Mouse (Mus musculus): ENCODE measurements around the gene Nip7.
"Not testable (repeated sequence)": the region's sequence is repeated elsewhere in the genome, so short reads cannot be mapped to it uniquely, and the experiment has no call there.

The Nip7 gene

DNA sequence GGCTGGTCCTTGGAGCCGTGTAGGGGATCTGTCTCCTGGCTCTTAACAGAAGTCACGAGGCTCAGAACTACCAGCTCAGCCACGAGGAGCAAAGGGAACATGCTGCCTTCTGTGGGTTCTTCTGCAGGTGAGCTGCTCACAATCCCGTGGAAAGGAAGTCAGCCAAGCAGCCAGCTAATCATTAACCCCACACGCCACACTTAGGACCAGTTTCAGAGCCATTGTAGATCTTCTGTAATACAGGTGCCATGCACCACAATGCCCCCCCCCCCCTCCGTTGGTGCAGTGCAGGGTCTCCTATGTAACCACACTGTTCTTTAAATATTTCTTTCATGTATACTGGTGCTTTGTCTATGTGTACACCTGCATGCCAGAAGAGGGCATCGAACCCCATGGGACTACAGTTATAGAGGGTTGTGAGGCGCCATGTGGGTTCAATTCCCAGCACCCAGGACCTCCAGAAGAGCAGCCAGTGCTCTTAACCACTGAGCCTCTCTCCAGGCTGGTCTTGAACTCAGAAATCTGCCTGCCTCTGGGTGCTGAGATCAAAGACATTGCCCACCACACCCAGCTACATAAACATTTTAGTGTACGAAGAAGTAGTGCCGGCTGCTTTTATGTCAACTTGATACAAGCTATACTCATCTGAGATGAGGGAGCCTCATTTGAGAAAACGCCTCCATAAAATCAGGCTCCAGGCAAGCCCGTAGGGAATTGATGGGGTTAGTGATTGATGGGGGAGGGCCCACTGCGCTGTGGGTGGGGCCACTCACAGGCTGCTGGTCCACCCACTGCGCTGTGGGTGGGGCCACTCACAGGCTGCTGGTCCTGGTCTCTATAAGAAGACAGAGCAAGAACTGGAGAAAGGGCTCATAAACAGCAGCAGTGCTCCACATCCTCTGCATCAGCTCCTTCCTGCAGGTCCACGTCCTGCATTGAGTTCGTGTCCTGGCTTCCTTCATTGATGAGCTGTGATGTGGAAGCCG is 9.1 kb downstream of the Nip7 start, which contains the start of gene Tmed6:
TSS of gene Tmed6 (minus strand) at position 134 of the 986 bp plus-strand sequence.
- DNase-seq (ENCODE audit: low read depth): no peak

DNA sequence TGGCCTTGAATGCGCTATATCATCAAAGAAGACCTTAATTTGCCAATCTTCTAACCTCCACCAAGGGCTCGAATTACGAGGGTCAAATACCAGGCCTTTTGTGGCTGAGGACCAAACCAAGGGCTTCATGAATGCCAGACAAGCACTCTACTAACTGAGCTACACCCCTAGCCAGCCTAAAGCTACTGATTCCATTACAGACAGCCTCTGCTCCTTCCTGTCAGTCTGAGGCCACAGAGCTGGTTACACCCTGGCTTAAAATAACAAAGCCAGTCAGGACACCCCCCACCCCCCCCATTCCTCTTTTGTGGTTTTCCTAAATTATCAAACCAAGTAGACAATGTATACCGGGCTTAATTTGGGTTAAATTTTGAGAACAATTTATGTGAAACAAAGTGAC is 17.0 kb downstream of the Nip7 start:
- DNase-seq (ENCODE audit: low read depth): no peak

DNA sequence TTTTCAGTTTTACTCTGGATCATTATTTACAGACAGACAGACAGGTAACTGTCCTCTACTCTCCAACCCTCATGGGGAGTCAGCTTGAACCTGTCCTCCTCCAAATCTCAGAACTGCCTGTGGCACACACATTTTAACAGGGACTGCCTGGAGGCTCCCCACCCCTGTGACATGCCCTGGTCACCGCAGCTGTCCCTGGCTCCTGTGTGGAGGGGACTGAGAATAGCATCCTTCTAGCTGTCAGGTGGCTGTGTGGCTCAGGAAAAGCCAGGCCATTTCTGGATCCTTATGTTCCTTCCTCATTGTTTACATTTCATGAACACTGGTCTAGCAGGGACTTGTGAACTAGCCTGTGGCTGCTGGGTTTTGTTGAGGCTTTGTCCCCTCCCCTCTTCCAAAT is 17.5 kb downstream of the Nip7 start:
- DNase-seq (ENCODE audit: low read depth): no peak

DNA sequence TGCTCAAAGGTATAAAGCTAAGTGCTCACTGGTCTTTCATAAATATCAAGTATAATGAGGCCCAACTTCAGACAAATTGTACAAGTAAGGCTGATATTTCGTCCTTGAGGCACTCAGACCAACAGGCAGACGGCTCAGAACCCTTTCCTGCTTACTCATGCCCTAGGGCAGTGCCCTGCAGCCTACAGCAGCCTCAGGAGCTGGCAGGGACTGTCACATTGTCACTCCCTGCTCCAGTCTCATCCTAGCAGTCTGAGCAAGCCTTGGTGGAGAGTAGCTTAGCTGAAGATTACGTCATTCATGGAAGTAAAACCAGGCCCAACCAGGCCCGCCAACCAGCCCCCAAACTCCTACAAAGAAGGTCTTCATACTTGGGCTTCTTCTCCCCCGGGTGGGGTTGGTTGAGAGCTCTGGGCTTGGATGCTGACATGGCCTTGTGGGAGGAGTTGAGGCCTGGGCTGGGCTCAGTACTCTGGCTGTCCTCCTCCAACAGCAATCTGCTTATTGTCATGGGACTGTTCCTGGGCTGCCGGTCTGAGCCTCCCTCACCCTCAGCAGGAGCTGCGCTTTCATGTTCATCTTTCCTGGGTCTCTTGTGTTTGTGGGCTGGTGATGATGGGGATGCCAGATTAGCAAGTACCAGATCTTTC is 19.7 kb downstream of the Nip7 start:
- DNase-seq (ENCODE audit: low read depth): no peak

DNA sequence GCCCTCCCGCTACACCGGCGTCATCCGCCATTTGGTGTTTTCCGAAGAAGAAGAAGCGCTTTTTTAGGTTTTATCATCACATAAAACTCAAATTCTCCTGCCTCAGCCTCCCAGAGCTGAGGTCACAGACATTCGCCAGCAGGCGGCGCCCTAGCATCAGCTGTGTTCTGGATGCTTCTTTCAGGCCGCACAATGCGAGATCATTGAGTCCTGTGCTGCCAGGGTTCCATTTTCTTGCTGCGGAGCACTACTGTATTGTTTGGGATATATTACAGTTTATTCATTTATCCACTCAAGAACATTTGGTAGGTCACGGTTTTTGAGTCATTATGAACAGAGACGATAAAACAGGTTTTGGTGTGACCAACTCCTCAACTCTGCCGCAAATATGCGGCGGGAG is 28.7 kb downstream of the Nip7 start:
- DNase-seq (ENCODE audit: low read depth): peak; percentile 54

DNA sequence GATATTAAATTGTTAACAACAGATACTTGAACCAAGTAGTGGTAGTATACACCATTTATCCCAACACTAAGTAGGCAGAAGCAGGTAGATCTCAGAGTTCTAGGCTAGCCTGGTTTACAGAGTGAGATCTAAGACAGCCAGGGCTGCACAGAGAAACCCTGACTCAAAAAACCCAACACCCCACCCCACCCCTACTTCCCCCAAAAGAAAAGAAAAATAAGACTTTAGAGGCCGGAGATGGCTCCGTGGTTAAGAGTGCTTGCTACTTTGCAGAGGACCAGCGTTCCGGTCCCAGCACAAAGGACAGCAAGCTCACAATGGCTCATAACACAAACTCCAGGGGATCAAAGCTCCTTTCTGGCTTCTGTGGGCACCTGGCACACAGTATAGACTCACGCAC is 29.3 kb downstream of the Nip7 start:
- DNase-seq (ENCODE audit: low read depth): no peak

DNA sequence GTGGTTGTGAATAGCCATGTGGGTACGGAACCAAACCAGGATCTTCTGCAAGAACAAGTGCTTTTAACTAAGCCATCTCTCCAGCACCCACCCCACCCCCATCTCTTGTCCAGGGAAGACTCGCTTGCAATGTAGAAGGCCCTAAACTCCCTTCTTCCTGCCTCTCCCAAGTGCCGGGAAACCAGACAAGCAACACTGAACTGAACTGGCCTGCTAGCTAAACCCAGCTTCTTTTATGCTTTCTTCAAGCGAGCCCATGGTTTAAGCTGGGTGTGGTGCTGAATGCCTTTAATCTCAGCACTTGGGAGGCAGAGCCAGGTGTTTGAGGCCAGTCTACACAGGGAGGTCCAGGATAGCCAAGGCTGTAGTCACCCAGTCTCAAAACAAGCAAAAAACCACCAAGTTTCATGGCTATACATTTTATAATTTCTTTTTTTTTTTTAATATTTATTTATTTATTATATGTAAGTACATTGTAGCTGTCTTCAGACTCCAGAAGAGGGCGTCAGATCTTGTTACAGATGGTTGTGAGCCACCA is 31.9 kb downstream of the Nip7 start:
- DNase-seq (ENCODE audit: low read depth): no peak

DNA sequence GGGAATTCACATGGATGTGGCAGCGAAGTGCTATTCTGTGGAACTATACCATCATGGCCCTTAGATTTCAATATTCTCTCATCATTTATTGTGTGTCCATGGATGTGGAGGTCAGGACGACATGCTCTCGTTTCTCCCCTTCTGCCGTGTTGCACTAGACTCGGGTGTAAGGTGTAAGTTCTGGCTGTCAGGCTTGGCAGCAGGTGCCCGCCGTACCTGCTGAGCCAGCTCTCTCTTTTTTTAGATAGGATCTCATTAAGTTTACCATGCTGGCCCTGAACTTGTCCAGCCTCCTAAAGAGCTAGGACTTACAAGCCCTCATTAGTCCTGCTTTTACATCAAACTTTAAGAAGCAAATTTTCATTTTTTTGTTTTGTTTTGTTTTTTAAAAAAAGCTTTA is 33.9 kb downstream of the Nip7 start:
- no peak for DNase-seq (ENCODE audit: low read depth)

DNA sequence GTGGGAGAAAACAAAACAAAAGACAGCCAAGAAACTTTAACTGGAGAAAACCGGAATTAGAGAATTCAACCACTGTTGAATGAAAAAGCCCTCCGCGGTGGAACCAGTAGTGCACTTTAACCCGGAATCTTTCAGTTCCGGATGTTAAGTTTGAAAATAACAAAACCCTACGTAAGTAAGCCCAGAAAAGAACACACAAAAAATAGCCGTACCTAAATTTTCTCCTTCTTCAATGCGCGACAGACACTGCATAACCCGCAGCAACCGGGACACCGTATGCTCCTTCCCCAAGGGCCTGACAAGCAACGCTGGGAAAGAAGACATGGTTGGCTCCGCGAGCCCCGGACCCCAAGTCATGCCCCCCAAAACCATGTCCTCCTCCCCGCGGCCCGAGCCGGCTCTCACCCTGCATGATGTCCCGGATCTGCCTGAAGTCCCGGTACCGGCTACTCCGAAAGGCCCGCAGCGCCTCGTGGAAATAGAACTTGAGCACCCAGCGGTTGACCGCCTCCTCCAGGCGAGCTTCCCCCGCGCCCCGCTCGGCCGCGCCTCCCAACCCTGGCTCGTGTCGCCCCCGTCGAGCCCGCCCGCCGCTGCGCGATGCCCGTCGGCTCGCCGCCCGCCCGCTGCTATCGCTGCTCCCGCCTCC is 39.2 kb downstream of the Nip7 start:
- DNase-seq (ENCODE audit: low read depth): peak; percentile 82

DNA sequence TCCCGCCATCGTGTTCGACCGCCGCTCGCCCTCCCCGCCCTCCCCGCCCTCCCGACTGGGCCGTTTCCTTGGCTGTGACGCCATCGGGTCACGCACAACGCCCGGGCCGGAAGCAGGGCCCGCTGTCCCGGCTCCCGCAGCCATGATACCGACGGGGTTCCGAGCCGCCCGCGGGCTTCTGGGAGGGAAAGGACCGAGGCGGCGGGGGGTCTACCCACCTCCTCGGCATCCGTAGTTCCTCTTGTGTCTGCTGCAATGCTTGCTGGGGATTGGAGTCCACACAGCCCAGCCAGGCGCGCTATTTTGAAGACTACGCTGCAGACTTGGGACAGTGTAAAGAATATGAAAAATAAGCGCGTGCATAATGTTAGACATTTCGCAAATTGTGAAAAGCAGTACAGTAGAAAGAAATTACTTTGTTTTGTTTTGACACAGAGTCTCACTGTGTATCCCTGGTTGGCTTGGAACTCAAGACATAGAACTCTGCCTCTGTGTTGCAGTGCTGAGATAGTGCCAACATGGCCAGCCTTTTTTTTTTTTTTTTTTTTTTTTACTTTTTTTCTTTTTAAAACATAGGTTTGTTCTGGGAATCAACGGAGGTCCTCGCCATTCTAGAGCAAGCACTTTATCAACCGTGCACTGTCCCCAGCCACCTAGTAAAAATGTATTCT is 39.8 kb downstream of the Nip7 start, which contains the start of gene Terf2:
TSS of gene Terf2 (minus strand) at position 182 of the 671 bp plus-strand sequence.
- peak; percentile 94 for DNase-seq (ENCODE audit: low read depth)

DNA sequence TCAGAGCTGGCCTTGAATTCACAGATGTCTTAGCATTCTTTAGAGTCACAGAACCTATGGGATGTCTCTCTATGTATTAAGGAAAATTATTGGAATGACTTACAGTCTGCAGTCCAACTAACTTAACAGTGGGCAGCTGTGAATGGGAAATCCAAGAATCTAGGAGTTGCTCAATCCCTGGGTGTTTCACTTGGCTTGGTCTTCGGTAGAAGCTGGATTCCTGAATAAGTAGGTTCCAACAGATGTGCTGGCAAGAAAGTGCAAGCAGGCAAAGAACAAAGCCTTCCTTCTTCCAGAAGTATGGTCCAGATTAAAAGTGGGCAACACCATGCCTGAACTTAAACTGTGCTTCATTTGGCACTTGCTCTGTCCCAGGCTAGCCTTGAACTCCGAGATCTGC is 44.0 kb downstream of the Nip7 start:
- DNase-seq (ENCODE audit: low read depth): no peak

DNA sequence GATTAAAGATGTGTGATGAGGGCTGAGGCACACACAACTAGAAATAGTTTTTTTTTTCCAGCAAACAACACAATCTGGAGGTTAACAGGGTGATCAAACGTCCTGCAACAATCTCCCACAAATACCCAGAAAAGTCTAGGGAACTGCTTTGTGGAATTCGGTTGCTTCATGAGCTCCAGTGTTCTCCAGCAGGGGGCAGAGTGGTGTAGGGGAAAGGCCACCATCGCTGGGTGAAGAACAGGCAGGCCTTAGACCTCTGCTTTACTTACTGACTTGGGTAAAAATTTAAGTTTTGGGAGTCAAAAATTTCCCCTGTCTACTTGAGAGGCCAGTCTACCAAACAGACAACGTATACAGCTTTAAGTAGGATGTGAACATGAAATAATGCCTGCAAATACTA is 47.9 kb downstream of the Nip7 start:
- DNase-seq (ENCODE audit: low read depth): peak; percentile 82

DNA sequence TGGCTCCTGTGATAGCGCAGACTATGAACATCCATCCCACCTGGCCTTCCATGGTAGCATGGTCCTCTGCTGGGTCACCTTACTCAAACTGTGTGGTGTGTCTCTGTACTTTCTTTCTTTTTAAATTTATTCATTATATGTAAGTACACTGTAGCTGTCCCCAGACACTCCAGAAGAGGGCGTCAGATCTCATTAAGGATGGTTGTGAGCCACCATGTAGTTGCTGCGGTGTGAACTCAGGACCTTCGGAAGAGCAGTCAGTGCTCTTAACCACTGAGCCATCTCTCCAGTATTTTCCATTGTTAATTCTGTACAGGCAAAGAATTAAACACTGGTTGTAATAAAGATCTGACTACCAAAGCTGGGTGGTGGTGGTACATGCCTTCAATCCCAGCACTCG is 51.4 kb downstream of the Nip7 start:
- not testable (repeated sequence) for DNase-seq (ENCODE audit: low read depth)

DNA sequence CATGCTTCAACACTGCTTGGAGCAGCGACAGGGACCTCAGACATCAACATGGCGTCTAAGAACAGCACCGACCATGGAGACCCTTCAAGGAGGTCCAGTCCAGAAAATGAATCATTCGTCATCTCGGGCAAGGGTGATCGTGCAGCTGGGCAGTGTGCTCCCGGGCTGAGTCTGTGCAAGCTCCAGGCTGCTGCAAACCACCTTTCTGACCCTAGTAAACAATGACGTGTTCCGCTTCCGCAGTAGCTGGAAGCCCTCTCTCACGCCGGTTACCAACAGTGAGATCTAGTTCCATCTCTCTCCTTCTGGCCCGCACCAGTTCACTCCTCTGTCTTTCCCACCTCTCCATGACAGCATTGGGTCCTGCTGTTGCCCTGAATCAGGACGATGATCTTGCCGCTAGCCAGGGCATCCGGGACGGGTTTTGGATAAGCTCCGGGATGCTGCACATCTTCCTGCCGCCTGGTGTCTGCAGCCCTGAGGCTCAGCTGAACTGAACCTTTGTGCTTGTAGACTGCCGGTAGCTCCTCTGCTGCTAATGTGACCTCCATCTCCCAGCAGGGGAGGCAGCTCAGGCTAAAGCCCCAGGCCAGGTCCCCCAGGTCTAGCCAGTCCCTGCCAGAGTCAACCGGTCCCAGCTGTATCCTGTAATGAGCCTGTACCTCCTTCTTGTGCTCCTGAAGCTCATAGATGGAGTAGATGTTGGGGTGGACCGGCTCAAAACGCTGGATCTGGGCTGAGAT is 52.5 kb downstream of the Nip7 start:
- no peak for DNase-seq (ENCODE audit: low read depth)

DNA sequence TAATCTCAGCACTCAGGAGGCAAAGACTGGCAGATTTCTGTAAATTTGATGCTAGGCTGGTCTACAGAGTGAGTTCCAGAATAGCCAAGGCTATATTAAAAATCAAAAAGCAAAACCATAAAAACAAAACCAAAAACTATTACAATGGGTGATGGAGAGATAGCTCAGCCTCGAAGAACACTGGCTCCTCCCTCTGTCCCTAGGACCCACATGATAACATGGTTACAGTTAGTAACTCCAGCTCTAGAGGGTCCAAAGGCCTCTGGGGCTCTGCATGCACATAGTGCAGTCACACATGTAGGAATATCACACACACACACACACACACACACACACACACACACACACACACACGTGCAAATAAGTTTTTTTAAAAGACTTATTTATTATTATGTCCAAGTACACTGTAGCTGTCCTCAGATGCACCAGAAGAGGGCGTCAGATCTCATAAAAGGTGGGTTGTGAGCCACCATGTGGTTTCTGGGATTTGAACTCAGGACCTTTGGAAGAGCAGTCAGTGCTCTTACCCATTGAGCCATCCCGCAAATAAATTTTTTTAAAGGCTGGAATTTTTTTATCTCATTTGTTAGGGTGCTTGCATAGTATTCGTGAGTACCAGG is 53.2 kb downstream of the Nip7 start:
- DNase-seq (ENCODE audit: low read depth): peak; percentile 46
